Mouse (Mus musculus) neural tube, embryonic 11.5 days (tissue): ENCODE results near the gene Atp2b4. TPM values are rescaled to one million over a fixed set of nuclear protein-coding genes. Genes with fewer than 3 reads are reported as not detected.
"Not testable (repeated sequence)": the region's sequence is repeated elsewhere in the genome, so short reads cannot be mapped to it uniquely, and the experiment has no call there.

Experiments
- ATAC-seq: fragments of 200-750 bp; cut with Nextera tagmentation; 2 replicates; pipeline ENCODE4 v1.8.0; 2017; ENCODE audit warnings: moderate number of reproducible peaks, mild to moderate bottlenecking, moderate TSS enrichment, moderate library complexity; ENCODE audit not compliant: insufficient read depth, low FRiP score, low TSS enrichment
- DNase-seq: peaks from one replicate; pipeline ENCODE4 v3.0.0-alpha.2; 2015; ENCODE audit warnings: low spot score
- H3K27ac ChIP-seq: fragments of 300-500 bp; sonication (generic); 2 replicates; pipeline ENCODE4 v1.5.1; 2014; ENCODE audit warnings: low read depth, mild to moderate bottlenecking, low read length
- H3K27me3 ChIP-seq: fragments of 300-500 bp; sonication (generic); 2 replicates; pipeline ENCODE4 v1.6.1; 2014; ENCODE audit warnings: mild to moderate bottlenecking, low read length, mixed read lengths; ENCODE audit not compliant: control insufficient read depth, insufficient read depth
- H3K36me3 ChIP-seq: fragments of 300-500 bp; sonication (generic); 2 replicates; pipeline ENCODE4 v1.6.1; 2014; ENCODE audit warnings: mild to moderate bottlenecking, low read length, moderate library complexity, mixed read lengths; ENCODE audit not compliant: control insufficient read depth, insufficient read depth
- H3K4me1 ChIP-seq: fragments of 300-500 bp; sonication (generic); 2 replicates; pipeline ENCODE4 v1.6.1; 2014; ENCODE audit warnings: low read length, mixed read lengths; ENCODE audit not compliant: control insufficient read depth, insufficient read depth
- H3K4me2 ChIP-seq: fragments of 300-500 bp; sonication (generic); 2 replicates; pipeline ENCODE4 v1.6.1; 2014; ENCODE audit warnings: low read depth, mild to moderate bottlenecking, moderate library complexity
- H3K4me3 ChIP-seq: fragments of 300-500 bp; sonication (generic); 2 replicates; pipeline ENCODE4 v1.5.1; 2014; ENCODE audit warnings: low read depth, low read length
- H3K9ac ChIP-seq: fragments of 300-500 bp; sonication (generic); 2 replicates; pipeline ENCODE4 v1.6.1; 2014; ENCODE audit warnings: mild to moderate bottlenecking, low read length
- H3K9me3 ChIP-seq: fragments of 300-500 bp; sonication (generic); 2 replicates; pipeline ENCODE4 v1.6.1; 2016; ENCODE audit warnings: low read length; ENCODE audit not compliant: control insufficient read depth
- whole genome bisulfite sequencing: fragments of 180-500 bp; shearing (Covaris S2); extraction: QIAGEN DNeasy Blood & Tissue Kit; methylation state at CpG from one replicate; pipeline ENCODE4 v1.1.7; 2014; 5-methylcytosine and 5-hydroxymethylcytosine counted together
- polyA plus RNA-seq: library from polyadenylated mRNA; unstranded; fragments of >200 nt; fragmentation: Nextera tagmentation; extraction: Ambion mirVana; gene quantifications from 2 replicates; pipeline ENCODE4 v1.2.1, GENCODE M21; 2014

Atp2b4 gene
- polyA plus RNA-seq, 1 experiment from 2014 or later: 9.6 TPM

DNA sequence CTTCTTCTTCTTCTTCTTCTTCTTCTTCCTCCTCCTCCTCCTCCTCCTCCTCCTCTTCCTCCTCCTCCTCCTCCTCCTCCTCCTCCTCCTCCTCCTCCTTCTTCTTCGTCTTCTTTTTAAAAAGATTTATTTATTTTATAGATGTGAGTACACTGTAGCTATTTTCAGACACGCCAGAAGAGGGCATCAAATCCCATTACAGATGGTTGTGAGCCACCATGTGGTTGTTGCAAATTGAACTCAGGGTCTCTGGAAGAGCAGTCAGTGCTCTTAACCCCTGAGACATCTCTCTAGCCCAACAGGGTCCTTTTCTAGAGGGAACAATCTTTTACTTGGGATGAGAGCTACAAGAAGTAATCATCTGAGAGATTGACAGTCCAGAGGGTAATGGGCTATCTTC, 99.0 kb downstream of the Atp2b4 start:
- not testable (repeated sequence) for DNase-seq, H3K27ac ChIP-seq, H3K4me2 ChIP-seq, H3K27me3 ChIP-seq, ATAC-seq, H3K4me3 ChIP-seq, H3K9me3 ChIP-seq, H3K36me3 ChIP-seq, H3K9ac ChIP-seq, H3K4me1 ChIP-seq
- WGBS: 7% methylated on average over 1 of the region's 2 CpGs

DNA sequence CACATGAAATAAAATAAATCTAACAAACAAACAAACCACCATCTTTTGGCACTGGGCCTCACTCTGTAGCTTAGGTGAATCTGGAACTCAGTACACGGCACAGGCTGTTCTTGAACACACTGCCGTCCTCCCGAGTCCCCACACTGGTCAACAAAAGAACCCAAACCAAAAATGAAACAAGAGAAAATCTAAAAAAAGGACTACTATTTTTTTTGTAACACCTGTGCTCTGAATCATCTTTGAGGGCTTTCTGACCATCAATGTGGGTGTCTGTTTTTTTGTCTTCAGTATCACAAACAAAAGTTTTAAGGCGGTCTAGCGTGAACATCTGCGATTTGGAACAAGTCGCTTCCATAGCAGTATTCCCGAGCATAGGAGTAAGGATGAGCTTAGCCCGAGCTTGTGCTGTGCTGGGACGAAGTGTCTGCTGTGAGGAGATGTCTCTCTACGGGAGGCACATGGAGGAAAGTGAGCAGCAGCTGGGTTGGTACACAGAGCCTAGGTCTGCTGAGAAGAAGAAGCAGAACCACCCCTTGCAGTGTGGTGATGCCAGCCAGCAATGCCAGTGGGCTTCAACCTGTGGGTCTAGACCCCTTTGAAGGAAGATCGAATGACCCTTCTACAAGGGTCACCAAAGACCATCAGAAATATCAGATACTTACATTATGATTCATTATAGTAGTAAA, 102.8 kb downstream of the Atp2b4 start:
- H3K27ac ChIP-seq: no peak overlapping the region
- H3K4me2 ChIP-seq: no peak overlapping the region
- no peak overlapping the region for H3K9ac ChIP-seq
- DNase-seq (no peak), ATAC-seq (no peak)
- no peaks in the 10 kb centered on the region for H3K36me3 ChIP-seq
- H3K9me3 ChIP-seq: no peaks in the 10 kb centered on the region
- H3K4me1 ChIP-seq: 0 out of 2 replicates have a peak, but pooled peaks cover 4% of the 10 kb centered on the region
- H3K27me3 ChIP-seq: no peaks in the 10 kb centered on the region
- H3K4me3 ChIP-seq: no peak overlapping the region
- WGBS: 93% methylated on average over 12 of the region's 12 CpGs

DNA sequence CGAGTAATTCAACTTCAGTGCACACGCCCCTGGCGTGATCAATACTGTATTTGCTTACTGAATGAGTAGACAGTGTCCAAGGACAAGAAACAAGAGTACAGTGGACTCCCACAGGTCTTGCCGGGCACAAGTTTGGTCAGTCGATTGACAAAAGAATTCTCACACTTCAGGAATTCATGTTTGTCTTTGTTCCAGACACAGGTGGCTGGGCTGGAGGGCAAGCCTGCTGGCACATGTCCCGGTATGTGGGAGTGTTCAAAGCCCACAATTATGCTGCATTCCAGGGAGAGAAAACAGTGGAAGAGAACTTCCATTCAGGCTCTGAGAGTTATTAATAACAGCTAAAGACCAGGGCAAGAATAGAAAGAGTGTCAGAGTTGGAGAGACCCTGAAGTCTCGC, 104.9 kb downstream of the Atp2b4 start:
- H3K4me3 ChIP-seq: no peak overlapping the region
- no peaks in the 10 kb centered on the region for H3K27me3 ChIP-seq
- H3K4me2 ChIP-seq: no peak overlapping the region
- H3K9me3 ChIP-seq: no peaks in the 10 kb centered on the region
- no peaks in the 10 kb centered on the region for H3K36me3 ChIP-seq
- 0 out of 2 replicates have a peak, but pooled peaks cover 4% of the 10 kb centered on the region for H3K4me1 ChIP-seq
- no peak overlapping the region for H3K9ac ChIP-seq
- H3K27ac ChIP-seq: no peak overlapping the region
- WGBS: 50% methylated on average over 7 of the region's 7 CpGs
- ATAC-seq (no peak), DNase-seq (no peak)

DNA sequence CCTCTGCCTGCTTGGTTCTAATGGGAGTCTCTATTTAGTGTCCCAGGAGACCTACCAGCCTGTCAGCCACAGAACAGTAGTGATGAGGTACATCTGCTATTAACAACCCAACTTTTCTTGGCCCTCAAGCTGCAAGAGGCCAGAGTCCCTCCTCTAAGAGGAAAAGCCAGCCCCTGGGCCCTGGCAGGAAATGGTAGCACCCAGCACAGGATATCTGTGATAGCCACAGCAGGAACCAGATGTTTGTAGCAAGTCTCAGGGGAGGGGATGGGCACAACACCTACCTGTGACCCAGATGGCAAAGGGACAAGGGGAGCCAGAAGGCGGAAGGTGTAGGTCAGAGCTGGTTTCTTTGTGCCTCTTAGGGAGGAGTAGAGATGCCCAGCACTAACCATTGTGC, 106.0 kb downstream of the Atp2b4 start:
- no peaks in the 10 kb centered on the region for H3K36me3 ChIP-seq
- H3K27ac ChIP-seq: no peak overlapping the region
- DNase-seq: no peak
- H3K9me3 ChIP-seq: no peaks in the 10 kb centered on the region
- H3K4me2 ChIP-seq: no peak overlapping the region
- no peak for ATAC-seq
- H3K27me3 ChIP-seq: no peaks in the 10 kb centered on the region
- H3K4me1 ChIP-seq: 0 out of 2 replicates have a peak, but pooled peaks cover 4% of the 10 kb centered on the region
- no peak overlapping the region for H3K4me3 ChIP-seq
- WGBS: 100% methylated on average over 1 of the region's 1 CpGs
- H3K9ac ChIP-seq: no peak overlapping the region

DNA sequence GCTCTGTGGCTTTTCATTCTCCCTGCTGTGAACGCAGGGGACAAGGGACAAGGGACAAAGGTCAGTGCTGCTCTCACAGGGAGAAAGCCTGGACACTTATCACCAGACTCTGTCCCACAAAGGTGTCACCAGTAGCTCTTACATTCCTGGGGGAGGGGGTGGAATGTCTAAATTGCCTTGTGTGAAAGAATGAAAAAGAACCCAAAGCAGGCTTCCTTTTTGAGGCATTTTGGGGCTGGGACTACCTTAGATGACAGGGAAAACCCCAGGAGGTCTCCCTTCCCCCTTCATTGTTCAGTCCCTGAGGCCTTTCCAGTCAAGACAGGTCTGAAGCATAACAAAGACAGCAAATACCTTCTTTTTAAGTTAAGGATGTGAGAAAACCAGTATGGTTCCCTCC, 106.5 kb downstream of the Atp2b4 start:
- H3K27me3 ChIP-seq: no peaks in the 10 kb centered on the region
- 0 out of 2 replicates have a peak, but pooled peaks cover 4% of the 10 kb centered on the region for H3K4me1 ChIP-seq
- no peaks in the 10 kb centered on the region for H3K9me3 ChIP-seq
- H3K4me2 ChIP-seq: no peak overlapping the region
- H3K4me3 ChIP-seq: no peak overlapping the region
- no peak overlapping the region for H3K27ac ChIP-seq
- DNase-seq (no peak), ATAC-seq (no peak)
- H3K36me3 ChIP-seq: no peaks in the 10 kb centered on the region
- H3K9ac ChIP-seq: no peak overlapping the region
- 0% methylated on average over 1 of the region's 1 CpGs for WGBS

DNA sequence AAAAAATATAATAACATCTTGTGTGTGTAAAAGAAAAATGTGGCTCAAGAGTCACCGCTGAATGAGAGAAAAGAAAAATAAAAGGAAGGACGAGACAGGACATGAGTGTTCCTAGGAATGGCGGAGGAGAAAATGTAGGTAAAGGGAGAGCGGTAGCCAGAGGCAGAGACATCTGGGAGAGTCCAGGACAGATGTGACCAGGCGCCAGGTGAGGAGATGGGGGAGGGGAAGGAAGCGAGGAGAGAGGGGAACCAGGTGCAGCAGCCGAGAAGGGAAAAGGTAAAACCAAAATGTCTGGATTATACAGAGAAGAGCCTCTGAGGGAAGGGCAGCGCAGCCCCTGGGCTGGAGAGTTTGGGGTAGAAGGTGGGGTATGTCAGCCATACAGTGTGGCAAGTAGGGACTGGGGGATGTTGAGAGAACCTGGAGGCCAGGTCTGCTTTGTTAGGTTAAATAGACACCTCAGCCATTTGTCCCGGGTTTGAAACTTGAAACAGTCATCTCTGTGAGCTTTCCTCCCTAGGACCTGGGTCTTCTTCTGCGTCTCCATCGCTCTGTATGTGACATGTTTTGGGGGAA, 107.2 kb downstream of the Atp2b4 start:
- DNase-seq (no peak), ATAC-seq (no peak)
- Histone ChIP-seq H3K27ac (no peak overlapping the region), H3K9ac (no peak overlapping the region), H3K36me3 (no peaks in the 10 kb centered on the region), H3K9me3 (no peaks in the 10 kb centered on the region), H3K4me2 (no peak overlapping the region), H3K27me3 (no peaks in the 10 kb centered on the region), H3K4me3 (no peak overlapping the region), H3K4me1 (0 out of 2 replicates have a peak, but pooled peaks cover 4% of the 10 kb centered on the region)
- WGBS: 74% methylated on average over 11 of the region's 11 CpGs

DNA sequence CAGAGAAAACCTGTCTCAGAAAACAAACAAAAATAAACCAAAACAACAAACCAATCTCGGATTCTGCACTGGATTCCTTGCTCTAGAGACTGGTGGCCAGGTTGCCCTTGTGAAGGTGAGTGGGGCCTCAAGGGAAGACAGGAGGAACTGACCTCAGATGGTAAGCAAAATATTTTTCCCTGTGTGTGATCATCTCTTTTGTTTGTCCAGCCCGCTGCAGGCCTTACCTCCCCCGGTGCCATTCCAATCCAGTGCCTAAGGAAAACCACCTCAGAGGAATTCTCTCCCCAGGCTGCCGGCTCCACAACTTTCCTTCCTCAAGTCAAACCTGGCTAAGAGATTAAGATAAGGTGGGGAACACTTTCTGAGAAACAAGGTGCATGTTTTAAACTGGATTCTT, 108.6 kb downstream of the Atp2b4 start:
- Histone ChIP-seq H3K27ac (no peak overlapping the region), H3K4me1 (0 out of 2 replicates have a peak, but pooled peaks cover 4% of the 10 kb centered on the region), H3K36me3 (no peaks in the 10 kb centered on the region), H3K9ac (no peak overlapping the region), H3K4me3 (no peak overlapping the region), H3K4me2 (no peak overlapping the region), H3K27me3 (no peaks in the 10 kb centered on the region), H3K9me3 (no peaks in the 10 kb centered on the region)
- 46% methylated on average over 4 of the region's 4 CpGs for WGBS
- DNase-seq (no peak), ATAC-seq (no peak)

DNA sequence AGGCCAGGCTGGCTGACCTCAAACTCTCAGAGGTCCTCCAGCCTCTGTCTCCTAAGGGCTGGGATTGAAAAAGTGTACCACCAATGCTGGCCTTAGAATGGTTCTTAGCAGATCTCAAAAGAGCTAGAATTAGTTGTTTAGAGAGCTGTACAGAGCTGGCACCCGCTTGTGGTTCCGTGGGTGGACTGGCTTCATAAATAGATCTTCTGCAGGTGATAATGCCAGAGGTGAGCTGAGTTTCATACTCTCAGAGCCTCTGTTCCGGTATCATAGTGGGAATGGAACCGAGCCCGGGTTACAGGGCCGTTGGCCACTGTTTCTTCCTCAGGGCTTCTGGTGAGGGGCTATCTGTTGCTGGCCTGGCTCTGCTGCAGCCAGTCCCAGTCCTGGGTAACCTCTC, 109.8 kb downstream of the Atp2b4 start:
- Histone ChIP-seq H3K4me3 (no peak overlapping the region), H3K9ac (no peak overlapping the region), H3K27me3 (no peaks in the 10 kb centered on the region), H3K36me3 (no peaks in the 10 kb centered on the region), H3K27ac (no peak overlapping the region), H3K4me2 (no peak overlapping the region), H3K4me1 (0 out of 2 replicates have a peak, but pooled peaks cover 3% of the 10 kb centered on the region), H3K9me3 (no peaks in the 10 kb centered on the region)
- 91% methylated on average over 6 of the region's 6 CpGs for WGBS
- no peak for DNase-seq
- ATAC-seq: no peak

DNA sequence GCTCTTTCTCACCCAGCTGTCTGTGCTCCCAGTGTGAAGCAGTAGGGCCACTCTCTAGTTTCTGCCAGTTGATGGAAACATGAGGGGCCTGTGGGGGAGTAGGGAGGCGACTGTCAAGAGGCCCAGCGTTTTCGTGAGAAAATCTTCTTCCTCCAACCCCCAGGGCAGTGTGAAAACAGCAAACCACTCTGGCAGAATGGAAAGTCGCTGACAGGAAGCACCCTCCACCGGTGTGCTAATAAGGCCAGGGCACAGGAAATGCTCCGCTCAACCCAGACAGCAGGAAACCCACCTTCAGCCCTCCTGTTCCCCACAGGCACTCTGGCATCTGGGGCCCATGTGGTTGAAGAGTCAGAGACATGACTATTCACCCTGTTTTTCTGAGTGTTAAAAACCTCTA, 110.9 kb downstream of the Atp2b4 start, which contains the start of gene Lax1:
TSS of gene Lax1 (minus strand) at position 212 of the 400 bp plus-strand sequence.
- Histone ChIP-seq H3K9ac (no peak within 1 kb of the TSS), H3K4me3 (no peak within 1 kb of the TSS), H3K36me3 (no peaks in the 10 kb centered on the region), H3K4me2 (no peak within 1 kb of the TSS), H3K9me3 (no peaks in the 10 kb centered on the region), H3K27me3 (no peaks in the 10 kb centered on the region), H3K27ac (no peak within 1 kb of the TSS), H3K4me1 (no peaks in the 10 kb centered on the region)
- WGBS: 53% methylated on average over 6 of the region's 6 CpGs
- DNase-seq (no peak), ATAC-seq (no peak)
